Mouse (Mus musculus): Measurements from ENCODE around the gene Abat. TPM values are rescaled to one million over a fixed set of nuclear protein-coding genes. Genes with fewer than 3 reads are reported as not detected.

The Abat gene
- polyA plus RNA-seq (2015; fragmentation: Nextera tagmentation; extraction: Ambion mirVana), result 41.2 and 41.3 TPM in 2 replicates

DNA sequence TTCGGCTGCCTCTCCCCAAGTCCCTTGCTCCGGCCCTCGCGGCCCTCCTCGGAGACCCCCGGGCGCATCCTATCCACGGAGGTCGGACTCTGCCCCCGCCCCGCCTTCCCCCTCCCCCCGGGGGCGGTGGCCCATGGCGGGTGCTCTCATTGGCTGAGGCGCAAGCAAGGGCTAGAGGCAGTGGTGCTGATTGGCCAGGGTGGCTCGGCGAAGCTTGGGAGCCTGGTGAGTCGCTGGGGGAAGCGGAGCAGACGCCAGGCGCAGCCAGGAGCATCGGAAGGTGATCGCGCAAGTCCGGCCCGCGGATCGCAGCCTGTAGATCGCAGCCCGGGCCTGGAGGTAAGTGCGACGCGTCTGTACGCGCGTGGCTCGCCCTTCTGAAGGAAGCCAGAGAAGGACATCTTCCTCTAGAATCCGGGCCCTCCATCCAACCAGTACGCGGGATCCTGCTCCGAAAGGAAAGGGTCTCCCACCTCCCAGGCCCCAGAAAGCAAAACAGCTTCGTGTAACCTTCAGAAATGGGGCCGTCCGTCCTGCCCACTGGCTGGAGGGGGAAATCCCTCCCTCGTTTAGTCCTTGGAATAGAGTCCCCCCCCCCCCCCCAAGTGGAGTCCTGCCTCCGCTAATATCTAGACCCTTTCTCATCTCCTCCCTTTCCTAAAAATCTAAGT is at the start of gene Abat:
Abat (plus strand) TSS at position 194 of the 671 bp plus-strand sequence.
- H3K27me3 ChIP-seq (replicated peaks), result no peaks in the 10 kb centered on the region
- H3K4me1 ChIP-seq, result peaks cover 30% of the 10 kb centered on the region
- WGBS, result under 1% methylated on average over 37 of the region's 46 CpGs
- H3K4me2 ChIP-seq, result peak within 1 kb of the TSS; percentile 83
- ATAC-seq (ENCODE audit: extremely low read depth, insufficient number of reproducible peaks, low FRiP score, low TSS enrichment), result peak; percentile 86
- H3K36me3 ChIP-seq, result peaks cover 4% of the 10 kb centered on the region; the same call in 1 of the 2 replicates
- no peaks in the 10 kb centered on the region for H3K9me3 ChIP-seq
- peak within 1 kb of the TSS; percentile 83 for H3K9ac ChIP-seq
- peak within 1 kb of the TSS; percentile 70 for H3K4me3 ChIP-seq
- H3K27ac ChIP-seq (replicated peaks), result peak within 1 kb of the TSS; percentile 70

DNA sequence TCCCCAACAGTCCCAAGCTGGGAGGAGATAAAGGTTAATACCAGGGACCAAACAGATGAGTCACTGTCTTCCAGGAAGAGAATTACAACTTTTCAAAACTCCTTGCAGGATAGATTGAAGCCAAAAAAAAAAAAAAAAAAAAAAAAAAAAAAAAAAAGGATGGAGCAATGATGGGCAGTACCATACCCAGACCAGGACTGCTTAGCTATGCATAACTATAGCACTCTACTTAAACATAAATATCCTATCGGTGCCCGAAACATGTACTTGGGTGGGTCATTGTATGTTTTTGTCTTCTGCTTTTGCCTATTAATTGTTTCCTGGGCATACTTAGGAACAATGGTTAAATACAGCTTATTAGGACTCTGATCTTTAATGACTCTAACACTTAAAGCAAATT is 43.1 kb upstream of the Abat start:
- 80% methylated on average over 2 of the region's 2 CpGs for WGBS
- peak overlapping the region; percentile 69 for H3K4me3 ChIP-seq
- no peak overlapping the region for H3K27ac ChIP-seq (replicated peaks)
- H3K9me3 ChIP-seq, result no peaks in the 10 kb centered on the region
- peaks cover 4% of the 10 kb centered on the region for H3K4me1 ChIP-seq
- ATAC-seq (ENCODE audit: extremely low read depth, insufficient number of reproducible peaks, low FRiP score, low TSS enrichment), result no peak
- peaks cover 8% of the 10 kb centered on the region for H3K36me3 ChIP-seq
- H3K9ac ChIP-seq, result no peak overlapping the region
- no peaks in the 10 kb centered on the region for H3K27me3 ChIP-seq (replicated peaks)
- H3K4me2 ChIP-seq, result peak overlapping the region; percentile 73

DNA sequence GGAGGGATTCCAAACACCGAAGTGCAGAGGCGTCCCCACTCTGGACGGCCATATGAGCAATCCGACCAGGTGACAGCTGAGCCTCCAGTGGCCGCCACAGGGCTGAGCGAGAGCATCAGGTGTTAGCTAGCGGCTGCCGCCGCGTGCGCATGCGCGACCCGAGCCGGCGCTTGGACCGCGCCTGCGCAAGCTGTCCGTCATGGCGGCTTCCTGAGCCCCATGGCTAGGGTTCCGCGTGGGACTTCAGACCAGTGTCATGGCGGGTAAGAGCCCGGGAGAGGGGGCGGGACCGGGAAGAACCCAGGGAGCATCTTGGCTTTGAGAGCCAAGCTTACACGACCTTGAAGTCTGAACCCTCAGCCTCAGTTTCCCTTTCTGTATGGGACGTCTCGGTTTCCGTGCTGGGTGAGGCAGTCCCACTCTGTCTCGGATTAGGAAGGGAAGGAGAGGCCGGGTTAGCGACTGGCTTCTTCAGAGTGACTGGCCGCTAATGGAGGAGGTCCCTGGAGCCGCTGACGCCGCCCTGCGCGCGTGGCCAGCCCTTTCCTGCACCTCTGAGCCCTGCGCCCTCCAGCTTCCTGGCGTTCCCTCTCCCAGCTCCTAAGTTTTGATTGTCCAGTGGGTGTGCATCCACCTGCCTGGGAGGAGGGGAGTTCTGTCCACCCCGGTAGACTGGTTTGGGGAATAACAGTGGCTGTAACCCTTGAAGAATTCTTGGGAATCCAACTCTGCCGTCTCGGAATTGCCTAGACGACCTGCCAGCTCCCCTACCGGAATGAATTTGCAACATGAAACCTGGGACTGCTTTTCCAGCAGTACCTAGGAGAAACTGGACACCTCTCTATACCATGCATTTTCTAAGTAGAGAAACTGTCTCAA is 42.4 kb upstream of the Abat start, which contains the start of gene Mettl22:
Mettl22 (plus strand) TSS at position 186 of the 879 bp plus-strand sequence.
- H3K4me3 ChIP-seq, result peak within 1 kb of the TSS; percentile 69
- ATAC-seq (ENCODE audit: extremely low read depth, insufficient number of reproducible peaks, low FRiP score, low TSS enrichment), result peak; percentile 88
- H3K36me3 ChIP-seq, result peaks cover 8% of the 10 kb centered on the region
- H3K9ac ChIP-seq, result peak within 1 kb of the TSS; percentile 84
- H3K4me1 ChIP-seq, result peaks cover 4% of the 10 kb centered on the region
- no peaks in the 10 kb centered on the region for H3K9me3 ChIP-seq
- WGBS, result under 1% methylated on average over 48 of the region's 48 CpGs
- no peaks in the 10 kb centered on the region for H3K27me3 ChIP-seq (replicated peaks)
- H3K27ac ChIP-seq (replicated peaks), result peak within 1 kb of the TSS; percentile 86
- peak within 1 kb of the TSS; percentile 73 for H3K4me2 ChIP-seq

DNA sequence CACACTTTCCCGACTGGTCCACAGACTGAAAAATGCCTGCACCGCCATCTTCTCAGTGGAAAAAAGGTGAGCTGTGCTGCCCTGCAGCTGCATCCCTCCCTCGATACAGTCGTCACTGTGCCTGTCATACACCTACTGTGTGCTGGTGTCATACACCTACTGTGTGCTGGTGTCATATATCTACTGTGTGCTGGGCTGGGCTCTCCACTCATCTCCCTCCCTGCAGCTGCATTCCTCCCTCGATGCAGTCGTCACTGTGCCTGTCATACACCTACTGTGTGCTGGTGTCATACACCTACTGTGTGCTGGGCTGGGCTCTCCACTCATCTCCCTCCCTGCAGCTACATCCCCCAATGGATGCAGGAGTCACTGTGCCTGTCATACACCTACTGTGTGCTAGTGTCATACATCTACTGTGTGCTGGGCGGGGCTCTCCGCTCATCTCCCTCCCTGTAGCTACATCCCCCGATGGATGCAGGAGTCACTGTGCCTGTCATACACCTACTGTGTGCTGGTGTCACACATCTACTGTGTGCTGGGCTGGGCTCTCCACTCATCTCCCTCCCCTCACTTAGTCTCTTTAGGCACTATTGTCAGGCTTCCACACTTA is 25.7 kb upstream of the Abat start:
- Histone ChIP-seq H3K4me3 (no peak overlapping the region), H3K9ac (no peak overlapping the region), H3K27me3 (replicated peaks) (no peaks in the 10 kb centered on the region), H3K27ac (replicated peaks) (no peak overlapping the region), H3K4me2 (no peak overlapping the region), H3K9me3 (no peaks in the 10 kb centered on the region), H3K36me3 (peaks cover 75% of the 10 kb centered on the region), H3K4me1 (no peaks in the 10 kb centered on the region)
- ATAC-seq (ENCODE audit: extremely low read depth, insufficient number of reproducible peaks, low FRiP score, low TSS enrichment), result no peak
- WGBS, result 91% methylated on average over 9 of the region's 9 CpGs

DNA sequence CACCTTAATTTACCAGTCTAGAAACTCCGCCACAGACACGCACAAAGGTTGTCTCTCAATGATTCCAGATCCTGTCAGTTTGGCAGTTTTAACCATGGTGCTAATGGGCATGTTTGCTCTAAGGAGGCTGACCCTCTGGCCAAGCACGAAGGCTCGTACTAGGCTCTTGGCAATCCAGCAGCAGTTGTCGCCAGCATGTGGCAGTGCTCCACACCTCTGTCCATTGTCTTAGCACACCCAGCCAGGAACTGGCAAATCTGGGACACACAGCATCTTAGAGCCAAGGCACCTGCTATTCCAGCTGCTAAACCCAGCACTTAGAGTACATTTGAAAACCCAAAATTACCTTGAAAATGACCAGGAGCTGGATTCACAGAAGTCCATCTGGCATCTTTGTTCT is 23.9 kb upstream of the Abat start:
- Histone ChIP-seq H3K36me3 (peaks cover 57% of the 10 kb centered on the region), H3K27me3 (replicated peaks) (peaks cover 3% of the 10 kb centered on the region; the same call in 1 of the 2 replicates), H3K4me2 (no peak overlapping the region), H3K27ac (replicated peaks) (no peak overlapping the region), H3K4me3 (no peak overlapping the region), H3K9me3 (no peaks in the 10 kb centered on the region), H3K4me1 (peaks cover under 1% of the 10 kb centered on the region; the same call in 1 of the 2 replicates), H3K9ac (no peak overlapping the region)
- WGBS, result 79% methylated on average over 5 of the region's 5 CpGs
- no peak for ATAC-seq (ENCODE audit: extremely low read depth, insufficient number of reproducible peaks, low FRiP score, low TSS enrichment)

DNA sequence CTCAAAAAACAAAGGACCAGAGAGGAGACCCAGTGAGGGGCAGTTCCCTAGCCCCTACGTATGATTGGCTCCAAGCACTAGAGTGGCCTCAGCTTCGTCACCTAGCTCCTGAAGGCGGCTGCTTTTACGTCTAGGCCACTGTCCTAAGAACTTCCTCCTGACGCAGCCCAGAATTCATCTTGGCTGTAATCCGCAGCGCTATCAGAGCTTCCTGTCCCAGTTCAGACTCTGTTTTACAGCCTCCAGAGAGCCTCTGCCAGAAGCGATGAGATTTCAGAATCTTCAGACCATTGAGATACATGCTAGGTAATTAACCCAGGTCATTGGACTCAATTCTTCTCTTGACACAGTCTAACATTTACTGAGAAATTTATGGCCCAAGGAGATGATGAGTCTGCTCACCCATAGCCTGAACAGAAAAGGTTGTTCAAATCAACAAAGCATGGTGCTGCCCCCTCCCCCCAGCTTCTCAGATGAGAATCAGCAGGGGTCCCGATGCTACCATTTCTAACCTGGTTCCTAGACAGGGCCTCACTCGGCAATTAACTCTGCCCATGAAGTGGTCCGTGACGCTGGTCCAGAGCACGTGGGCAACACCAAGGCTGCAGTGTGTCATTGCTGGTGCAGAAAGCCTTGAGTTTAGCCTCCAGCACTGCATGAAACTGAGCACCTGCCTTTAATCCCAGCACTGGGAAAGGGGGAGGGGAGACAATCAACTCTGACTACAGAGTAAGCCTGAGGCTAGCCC is 21.3 kb upstream of the Abat start:
- H3K9ac ChIP-seq, result no peak overlapping the region
- peaks cover 32% of the 10 kb centered on the region for H3K36me3 ChIP-seq
- no peaks in the 10 kb centered on the region for H3K9me3 ChIP-seq
- no peak for ATAC-seq (ENCODE audit: extremely low read depth, insufficient number of reproducible peaks, low FRiP score, low TSS enrichment)
- no peak overlapping the region for H3K4me3 ChIP-seq
- 38% methylated on average over 13 of the region's 13 CpGs for WGBS
- no peak overlapping the region for H3K27ac ChIP-seq (replicated peaks)
- no peak overlapping the region for H3K4me2 ChIP-seq
- H3K27me3 ChIP-seq (replicated peaks), result peaks cover 3% of the 10 kb centered on the region; the same call in 1 of the 2 replicates
- H3K4me1 ChIP-seq, result peaks cover 5% of the 10 kb centered on the region; the same call in 1 of the 2 replicates

DNA sequence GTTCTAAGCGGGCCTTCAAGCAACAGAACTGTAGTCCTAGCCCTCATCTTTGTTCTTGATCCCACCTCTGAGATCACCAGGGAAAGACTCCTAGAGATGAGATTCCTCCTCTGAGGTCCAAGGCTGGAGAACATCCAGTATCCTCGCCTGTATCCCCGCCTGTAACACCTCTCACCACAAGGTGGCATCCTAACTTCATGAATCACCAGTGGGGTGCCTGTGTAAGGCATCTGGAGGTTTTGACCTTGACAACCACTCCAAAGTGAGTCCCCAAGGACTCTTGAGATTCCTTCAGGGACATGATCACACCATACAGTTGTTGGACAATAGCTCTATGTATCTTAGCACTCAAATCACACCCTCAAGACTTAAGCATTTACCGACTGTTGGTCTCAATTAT is 19.0 kb upstream of the Abat start:
- Histone ChIP-seq H3K36me3 (peaks cover 11% of the 10 kb centered on the region), H3K9ac (no peak overlapping the region), H3K4me1 (peaks cover 5% of the 10 kb centered on the region; the same call in 1 of the 2 replicates), H3K4me2 (no peak overlapping the region), H3K9me3 (no peaks in the 10 kb centered on the region), H3K27me3 (replicated peaks) (peaks cover 7% of the 10 kb centered on the region; the same call in 1 of the 2 replicates), H3K4me3 (no peak overlapping the region), H3K27ac (replicated peaks) (no peak overlapping the region)
- WGBS, result 14% methylated on average over 4 of the region's 4 CpGs
- no peak for ATAC-seq (ENCODE audit: extremely low read depth, insufficient number of reproducible peaks, low FRiP score, low TSS enrichment)

DNA sequence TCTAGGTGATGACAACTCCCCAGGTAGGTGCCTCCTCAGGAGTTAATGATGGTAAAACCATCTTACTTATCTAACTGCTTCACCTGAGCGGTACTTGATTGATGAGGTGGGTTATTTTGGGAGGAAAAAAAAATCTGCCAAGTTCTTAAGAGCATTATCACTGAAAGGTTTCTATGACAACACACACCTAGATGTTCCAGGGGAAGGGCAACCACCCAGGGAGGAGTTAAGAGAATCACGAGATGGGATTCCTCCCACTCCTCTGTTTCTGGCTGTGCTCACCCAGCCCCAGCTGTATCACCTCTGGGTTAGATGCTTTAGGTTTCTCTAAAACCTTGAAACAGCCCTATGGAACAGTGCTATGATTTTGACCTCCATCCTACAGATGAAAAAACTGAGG is 16.3 kb upstream of the Abat start:
- Histone ChIP-seq H3K27me3 (replicated peaks) (peaks cover 7% of the 10 kb centered on the region; the same call in 1 of the 2 replicates), H3K4me3 (no peak overlapping the region), H3K4me1 (peaks cover 5% of the 10 kb centered on the region; the same call in 1 of the 2 replicates), H3K27ac (replicated peaks) (no peak overlapping the region), H3K9me3 (no peaks in the 10 kb centered on the region), H3K36me3 (no peaks in the 10 kb centered on the region), H3K9ac (no peak overlapping the region), H3K4me2 (no peak overlapping the region)
- WGBS, result 47% methylated on average over 2 of the region's 2 CpGs
- no peak for ATAC-seq (ENCODE audit: extremely low read depth, insufficient number of reproducible peaks, low FRiP score, low TSS enrichment)

DNA sequence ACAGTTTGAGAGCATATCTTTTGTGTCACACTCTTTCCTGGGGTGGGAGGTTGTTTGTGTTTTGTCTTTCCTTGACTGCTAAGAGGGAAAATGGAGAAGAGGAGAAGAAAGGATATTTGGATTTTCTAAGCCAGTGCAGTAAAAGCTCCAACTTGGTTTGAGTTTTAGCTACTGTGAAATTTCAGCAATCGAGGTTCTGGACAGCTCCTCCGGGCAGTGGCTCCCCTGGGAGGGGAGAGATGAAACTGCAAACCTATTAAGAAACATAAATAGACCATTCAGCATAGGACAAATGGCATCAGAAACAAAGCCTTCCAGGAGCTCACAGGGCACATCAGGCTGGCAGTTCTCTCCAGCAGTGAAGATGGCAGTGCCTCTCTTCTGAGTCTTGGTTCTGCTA is 9.0 kb upstream of the Abat start:
- Histone ChIP-seq H3K4me1 (no peaks in the 10 kb centered on the region), H3K9ac (no peak overlapping the region), H3K27me3 (replicated peaks) (no peaks in the 10 kb centered on the region), H3K27ac (replicated peaks) (no peak overlapping the region), H3K4me2 (no peak overlapping the region), H3K36me3 (no peaks in the 10 kb centered on the region), H3K9me3 (no peaks in the 10 kb centered on the region), H3K4me3 (no peak overlapping the region)
- no peak for ATAC-seq (ENCODE audit: extremely low read depth, insufficient number of reproducible peaks, low FRiP score, low TSS enrichment)
- WGBS, result 23% methylated on average over 2 of the region's 2 CpGs

DNA sequence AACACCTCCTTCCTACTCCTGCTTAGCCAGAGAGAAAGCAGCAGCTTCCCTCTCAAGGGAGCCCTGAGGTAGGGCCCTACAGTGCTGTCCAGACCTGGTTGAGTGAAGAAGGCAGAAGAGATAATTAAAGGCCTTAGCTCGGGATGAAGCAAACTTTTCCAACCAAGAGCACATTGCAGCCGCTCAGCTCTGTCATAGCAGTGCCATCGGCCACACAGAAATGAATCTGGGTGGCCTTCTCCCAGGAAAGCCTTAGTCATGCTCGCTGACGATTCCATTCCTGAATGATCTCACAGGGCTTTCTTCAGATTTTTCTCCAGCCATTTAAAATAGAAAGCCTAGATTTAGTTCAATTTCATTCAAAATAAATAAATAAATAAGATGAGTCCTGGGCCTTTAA is 3.3 kb upstream of the Abat start:
- Histone ChIP-seq H3K27me3 (replicated peaks) (no peaks in the 10 kb centered on the region), H3K4me3 (no peak overlapping the region), H3K9ac (no peak overlapping the region), H3K27ac (replicated peaks) (no peak overlapping the region), H3K9me3 (no peaks in the 10 kb centered on the region), H3K4me1 (peaks cover 19% of the 10 kb centered on the region), H3K4me2 (no peak overlapping the region), H3K36me3 (no peaks in the 10 kb centered on the region)
- 61% methylated on average over 5 of the region's 5 CpGs for WGBS
- no peak for ATAC-seq (ENCODE audit: extremely low read depth, insufficient number of reproducible peaks, low FRiP score, low TSS enrichment)

Data from heart, embryonic 13.5 days (tissue).